Mouse (Mus musculus): ENCODE measurements around the gene Cnr2.

The Cnr2 gene

DNA sequence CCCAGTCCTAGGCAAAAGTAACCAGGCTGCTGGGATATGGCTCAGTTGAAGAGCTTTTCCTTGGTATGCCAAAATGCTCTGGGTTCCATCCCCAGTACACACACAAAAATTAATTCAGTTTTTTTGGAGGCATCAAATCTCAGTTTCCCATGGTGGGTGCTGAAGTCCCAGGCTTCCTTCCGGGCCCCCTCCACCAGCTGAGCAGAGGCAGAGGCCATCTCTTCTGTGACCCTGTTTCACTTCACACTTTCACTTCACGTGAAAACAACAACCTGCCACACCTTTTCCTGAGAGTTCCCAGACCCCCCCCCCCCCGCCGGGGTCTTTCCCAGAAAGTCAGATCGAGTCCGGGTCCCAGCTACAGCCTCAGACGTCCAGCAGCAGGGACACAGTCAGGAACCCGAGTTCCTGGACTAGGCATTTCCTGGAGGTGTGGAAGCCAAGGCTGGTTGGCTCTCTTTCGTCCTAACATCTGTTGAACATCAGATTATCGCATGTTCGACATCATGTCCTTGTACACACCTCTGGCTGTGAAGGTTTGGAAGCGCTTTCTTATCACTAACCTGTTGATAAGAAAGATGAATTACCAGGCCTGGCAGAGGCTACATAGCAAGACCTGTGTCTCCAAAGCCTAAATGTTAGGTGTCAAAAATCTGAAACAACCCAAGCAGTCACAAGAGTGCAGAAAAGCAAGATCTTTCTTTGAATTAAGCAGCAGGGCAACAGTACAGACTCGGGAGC is 14.3 kb downstream of the Cnr2 start:
- DNase-seq, result no peak

DNA sequence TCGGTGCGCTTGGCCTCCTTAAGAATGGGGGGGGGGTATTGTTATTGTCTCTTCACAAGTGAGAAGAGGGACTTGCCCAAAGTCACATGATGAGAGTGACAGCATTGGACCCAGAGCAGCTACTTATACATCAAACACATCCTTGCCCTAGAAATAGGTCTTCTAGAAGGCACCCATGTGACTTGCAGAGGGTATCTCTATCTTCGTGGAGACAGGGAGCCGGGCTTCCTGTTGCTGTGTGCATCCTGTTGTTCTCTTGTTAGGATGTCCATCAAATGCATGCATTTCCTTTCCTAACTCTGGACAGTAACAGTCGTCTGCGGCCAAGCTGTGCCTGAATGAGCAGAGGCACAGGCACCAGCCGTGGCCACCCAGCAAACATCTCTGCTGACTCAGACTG is 16.3 kb downstream of the Cnr2 start:
- no peak for DNase-seq

DNA sequence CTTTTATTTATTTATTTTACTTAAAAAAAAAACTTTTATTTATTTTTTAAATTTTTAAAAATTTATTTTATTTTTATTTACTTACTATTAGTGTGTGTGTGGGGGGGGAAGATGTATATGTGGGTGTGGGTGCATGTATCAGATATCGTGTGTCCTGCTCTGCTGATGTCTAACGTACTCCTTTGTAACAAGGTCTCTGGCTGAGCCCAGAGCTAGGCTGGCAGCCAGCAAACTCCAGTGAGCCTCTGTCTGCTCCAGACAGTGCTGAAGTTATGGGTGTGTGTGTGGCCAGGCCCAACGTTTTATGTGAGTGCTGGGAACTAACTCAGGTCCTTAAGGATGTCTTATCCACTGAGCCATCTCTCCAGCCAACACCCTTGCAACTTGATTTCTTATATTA is 17.0 kb downstream of the Cnr2 start:
- DNase-seq, result no peak

DNA sequence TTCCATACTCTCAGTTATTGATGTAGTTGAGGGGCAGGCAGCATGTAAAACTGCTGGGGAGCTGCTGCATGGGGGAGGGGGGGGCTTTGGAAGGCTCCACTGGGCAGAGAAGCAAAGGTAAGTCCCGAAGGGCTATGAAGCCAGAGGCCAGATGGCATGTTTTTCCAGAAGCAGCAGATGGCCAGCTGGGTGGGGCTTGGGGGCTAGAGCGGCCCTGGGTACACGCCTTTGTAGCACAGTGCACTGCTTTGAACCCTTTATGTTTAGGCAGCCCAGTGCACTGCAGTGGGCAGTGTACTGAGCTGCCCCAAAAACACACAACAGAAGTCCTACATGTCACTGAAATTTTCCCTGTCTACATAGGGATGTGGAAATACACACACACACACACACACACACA is 17.6 kb downstream of the Cnr2 start:
- peak in 1 of 2 experiments; percentile 20 for DNase-seq

DNA sequence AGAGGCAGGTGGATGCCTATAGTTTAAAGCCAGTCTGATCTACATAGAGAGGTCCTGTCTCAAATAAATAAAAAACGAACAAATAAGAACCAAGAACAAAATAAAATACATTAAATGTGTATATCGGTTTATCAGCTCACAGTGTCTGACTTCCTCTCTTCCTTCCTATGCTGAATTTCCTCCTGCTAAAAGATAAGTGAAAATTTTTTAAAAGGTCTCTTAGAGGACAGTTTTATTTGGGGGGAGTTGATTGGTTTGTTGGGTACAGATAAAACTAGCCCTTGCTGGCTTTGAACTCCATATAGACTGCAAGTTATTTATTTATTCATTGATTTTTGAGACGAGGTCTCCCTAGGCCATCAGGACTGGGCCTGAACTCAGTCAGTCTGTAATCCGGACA is 18.2 kb downstream of the Cnr2 start:
- DNase-seq, result no peak

DNA sequence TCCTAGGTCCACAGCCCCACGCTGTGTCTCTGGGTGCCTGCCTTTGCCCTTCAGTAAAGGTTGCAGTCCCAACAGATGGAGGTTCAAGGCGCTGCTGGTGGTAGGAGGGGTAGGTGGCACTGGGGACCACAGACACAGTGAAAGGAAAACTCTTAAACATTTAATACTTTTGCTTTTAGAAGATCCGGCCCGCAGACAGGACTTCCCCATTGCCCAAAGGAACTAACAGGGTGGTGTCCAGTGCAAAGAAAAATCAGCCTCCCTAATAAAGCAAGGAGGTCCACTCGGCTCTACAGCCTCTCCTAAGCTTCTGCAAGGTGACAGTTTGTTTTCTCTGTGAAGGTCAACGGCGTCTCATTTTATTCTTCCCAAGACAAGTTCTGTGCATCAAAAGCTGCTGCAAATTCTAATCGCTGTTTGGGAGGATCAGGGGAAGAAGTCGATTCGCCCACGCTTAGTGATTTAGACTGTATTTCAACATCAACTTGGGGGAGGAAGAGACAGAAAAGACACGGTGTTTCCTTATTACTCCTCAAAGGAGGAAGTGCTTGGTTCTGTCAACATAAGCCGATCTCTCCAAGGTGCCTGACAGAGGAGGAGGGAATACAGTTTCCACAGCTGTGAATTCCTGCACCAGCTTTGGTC is 23.6 kb downstream of the Cnr2 start:
- DNase-seq, result no peak

DNA sequence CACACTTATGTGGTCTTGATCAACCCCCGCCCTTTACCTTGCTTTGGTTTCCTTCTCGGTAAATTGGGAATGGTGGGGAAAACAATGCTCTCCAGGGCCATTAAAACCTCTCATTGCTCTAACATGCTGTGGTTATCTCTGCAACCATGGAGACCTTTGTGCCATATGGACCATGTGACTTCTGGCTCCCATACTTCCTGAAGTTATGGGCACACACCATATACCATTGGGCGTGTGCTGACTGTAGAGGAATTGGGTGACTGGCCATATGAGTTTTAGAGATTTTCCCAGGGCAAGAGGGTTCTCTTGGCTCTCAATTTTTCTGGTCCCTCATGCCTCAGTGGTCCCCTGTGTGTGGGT is 24.1 kb downstream of the Cnr2 start:
- DNase-seq, result no peak

DNA sequence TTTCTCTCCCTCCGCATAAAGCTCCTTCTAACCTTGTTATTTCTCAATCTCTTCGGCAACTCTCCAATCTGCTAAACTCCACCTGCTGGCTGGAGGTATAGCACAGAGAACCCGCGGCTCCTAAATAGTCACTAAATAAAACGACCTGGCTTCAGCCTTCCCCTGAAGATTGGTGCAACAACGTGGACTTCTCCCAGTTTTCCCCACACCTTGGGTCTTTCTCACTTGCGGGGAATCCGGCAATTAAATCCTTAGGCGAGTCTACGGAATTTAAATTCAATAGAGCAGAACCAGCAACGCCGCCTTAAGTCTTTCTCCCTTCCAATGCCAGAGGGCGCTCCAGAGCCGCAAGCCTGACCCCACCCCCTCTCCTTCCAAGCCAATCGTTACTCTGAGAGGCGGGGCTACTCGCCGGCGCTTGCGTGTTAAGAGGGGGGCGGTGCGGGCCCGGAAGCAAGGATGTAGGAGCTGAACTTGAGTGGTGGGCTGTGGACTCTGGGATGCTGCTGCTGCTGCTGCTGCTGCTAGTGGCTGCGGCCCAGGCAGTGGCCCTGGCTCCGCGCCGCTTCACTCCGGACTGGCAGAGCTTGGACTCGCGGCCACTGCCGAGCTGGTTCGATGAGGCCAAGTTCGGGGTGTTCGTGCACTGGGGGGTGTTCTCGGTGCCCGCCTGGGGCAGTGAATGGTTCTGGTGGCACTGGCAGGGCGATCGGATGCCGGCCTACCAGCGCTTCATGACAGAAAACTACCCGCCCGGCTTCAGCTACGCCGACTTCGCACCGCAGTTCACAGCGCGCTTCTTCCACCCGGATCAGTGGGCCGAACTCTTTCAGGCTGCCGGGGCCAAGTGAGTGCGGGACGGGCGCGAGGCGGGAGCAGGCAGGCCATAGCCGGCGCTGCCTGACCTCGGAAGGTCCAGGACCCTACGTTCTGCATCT is 25.4 kb downstream of the Cnr2 start, which contains the start of gene Fuca1:
Gene Fuca1 (plus strand): TSS at position 432 of the 938 bp plus-strand sequence.
- DNase-seq, result peak; percentile 94 to 97

DNA sequence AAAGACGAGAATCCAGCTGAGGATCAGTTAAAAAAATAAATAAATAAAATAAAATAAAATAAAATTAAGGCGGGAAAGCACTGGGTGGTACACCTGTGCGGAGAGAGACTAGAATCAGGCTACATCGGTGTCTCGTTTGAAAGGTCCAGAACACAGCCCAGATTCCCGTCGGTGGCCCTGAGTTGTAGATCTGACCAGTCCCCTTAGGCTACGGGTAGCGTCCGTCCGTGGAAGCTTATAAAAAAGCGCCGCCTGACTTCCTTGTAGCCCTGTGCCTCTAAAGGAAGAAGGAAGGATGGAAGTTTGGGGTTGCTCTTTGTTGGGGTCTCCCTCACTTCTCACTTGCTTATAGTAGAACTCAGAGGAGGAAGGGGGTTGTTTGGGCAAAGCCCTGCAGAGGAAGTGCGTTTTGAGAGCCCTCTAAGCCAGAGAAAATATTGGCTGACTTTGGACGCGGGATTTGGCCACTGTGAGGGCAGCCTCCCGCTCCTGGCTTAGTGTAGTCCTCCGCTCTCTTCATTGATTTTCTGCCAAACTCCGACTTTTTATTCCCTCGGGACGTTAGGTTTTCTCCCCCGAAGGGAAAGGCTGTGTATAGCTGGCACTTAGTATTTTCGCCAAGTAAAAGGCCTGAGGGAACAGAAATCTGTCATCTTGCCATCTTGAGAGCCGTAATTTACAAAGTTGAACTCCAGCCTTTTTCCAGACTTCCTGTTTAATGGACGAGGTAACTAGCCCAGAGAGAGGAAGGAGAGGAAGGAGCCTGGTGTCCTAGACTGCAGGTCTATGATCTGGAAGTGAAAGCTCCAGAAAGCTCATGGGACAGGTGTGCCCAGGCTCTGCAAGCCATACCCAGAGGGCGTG is 26.3 kb downstream of the Cnr2 start:
- DNase-seq, result peak in 1 of 2 experiments; percentile 17

DNA sequence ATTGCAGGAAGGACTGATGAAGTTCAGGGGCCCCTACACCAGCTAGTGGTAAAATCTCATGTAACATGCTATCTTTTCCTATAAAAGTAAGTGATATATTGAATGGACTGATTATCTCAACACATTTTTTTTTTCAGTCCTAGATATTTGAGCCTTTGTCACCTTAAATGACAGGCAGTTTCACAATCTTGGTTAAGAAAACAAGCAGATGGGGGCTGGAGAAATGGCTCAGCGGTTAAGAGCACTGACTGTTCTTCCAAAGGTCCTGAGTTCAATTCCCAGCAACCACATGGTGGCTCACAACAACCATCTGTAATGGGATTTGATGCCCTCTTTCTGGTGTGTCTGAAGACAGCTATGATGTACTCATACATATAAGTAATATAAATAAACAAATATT is 27.0 kb downstream of the Cnr2 start:
- DNase-seq, result no peak

DNA sequence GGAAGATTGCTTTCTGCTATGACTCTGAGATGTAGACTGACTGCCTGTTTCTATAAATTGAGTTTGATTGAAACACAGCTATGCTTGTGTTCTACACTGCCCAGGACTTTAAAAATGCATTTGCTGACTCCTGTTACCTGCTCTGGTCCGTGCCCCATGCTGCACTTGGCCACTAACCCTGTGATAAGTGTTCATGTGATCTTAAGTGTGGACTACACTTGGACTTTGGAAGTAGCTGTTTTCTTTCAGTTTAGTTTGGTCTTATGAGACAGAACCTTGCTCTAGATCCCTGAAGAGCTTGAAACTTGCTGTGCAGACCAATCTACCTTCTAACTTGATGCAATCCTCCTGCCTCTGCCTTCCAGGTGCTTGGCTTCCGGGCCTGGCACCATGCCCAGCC is 29.2 kb downstream of the Cnr2 start:
- DNase-seq, result no peak

DNA sequence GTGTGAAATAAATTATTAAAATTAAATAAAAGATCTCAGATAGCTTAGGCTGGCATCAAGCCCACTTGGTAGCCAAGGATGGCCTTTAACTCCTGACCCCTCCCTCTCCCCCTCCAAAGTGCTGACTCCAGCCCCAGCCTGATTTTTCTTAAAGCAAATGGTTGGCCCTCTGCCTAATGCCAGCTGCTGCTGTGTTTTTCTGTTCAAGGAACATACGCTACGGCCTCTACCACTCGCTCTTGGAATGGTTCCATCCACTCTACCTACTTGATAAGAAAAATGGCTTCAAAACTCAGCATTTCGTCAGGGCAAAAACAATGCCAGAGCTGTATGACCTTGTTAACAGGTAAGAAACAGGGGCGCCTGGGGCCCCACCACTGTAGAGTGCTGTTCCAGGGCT is 30.1 kb downstream of the Cnr2 start:
- no peak for DNase-seq

DNA sequence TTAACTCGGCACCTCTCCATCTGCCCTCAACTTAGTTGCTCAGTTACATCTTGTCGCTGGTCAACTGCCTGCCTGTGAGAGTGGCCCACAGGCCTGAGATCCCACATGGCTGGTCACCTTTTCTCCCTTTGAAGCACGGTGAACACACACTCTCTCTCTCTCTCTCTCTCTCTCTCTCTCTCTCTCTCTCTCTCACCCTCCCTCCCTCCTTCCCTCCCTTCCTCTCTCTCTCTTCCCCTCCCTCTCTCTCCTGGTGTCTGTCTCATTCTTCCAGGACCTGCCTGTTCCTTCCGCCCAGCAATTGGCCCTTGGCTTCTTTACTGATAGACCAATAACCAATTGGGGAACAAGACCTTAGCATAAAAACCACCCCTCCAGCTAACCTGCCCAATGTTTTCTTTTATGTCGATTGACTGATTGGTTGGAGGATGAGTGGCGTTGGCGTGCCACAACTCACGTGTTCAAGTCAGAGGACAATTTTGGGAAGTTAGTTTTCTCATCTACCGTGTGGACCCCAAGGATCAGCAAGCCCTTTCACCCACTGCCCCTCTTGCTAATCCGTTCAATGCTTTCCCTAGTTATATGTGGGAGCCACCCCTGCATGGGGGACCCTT is 31.1 kb downstream of the Cnr2 start:
- no peak for DNase-seq

DNA sequence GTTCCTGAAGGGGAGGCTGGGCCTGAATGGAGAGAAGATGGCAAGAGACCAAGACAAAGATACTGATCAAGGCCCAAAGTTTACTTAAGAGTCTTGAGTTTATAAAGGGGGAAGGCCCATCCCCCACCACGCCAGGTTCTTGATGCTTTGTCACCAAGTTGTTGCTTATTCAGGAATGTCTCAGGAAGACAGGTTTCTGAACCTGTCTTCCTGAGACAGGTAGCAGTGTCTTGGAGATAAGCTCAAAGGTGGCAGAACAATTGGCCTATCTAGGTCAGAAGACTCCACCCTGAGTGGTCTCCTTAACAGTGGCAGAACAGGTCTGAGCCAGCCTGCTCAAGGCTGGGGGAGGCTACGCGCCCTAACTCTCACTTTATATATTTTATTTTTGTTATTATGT is 31.7 kb downstream of the Cnr2 start:
- DNase-seq, result no peak

DNA sequence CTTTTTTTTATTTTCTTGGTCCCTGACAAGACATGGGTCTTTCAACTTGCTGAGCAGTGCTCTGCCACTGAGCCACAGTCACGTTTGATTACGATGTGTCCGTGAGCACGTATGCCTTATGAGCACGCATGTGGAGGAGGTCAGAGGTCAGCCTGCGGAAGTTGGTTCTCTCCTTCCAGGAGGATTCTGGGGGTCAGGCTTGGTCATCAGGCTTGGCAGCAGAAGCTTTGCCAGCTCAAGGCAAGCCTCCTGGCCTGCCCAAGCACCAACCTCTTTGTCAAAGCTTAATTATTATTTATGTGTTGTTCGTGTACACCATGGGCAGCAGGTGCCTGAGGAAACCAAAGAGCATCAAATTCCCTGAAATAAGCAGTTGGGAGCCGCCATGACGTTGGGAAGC is 33.2 kb downstream of the Cnr2 start:
- no peak for DNase-seq

DNA sequence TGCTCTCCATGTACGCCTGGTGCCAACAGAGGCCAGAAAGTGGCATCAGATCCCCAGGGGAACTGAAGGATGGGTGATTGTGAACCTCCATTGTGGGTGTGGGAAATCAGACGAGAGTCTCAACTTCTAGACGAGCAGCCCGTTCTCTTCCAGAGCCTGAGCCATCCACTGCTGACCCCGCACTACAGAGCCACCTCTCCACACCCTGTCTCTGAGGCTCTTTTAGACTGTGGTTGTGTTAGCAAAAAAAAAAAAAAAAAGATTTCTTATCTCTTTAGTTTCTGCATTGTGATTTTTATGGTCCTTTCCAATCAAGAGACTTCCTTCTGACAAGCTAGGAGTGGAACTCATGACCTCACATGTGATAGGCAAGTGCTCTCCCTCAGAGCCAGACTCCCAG is 34.2 kb downstream of the Cnr2 start:
- DNase-seq, result no peak

DNA sequence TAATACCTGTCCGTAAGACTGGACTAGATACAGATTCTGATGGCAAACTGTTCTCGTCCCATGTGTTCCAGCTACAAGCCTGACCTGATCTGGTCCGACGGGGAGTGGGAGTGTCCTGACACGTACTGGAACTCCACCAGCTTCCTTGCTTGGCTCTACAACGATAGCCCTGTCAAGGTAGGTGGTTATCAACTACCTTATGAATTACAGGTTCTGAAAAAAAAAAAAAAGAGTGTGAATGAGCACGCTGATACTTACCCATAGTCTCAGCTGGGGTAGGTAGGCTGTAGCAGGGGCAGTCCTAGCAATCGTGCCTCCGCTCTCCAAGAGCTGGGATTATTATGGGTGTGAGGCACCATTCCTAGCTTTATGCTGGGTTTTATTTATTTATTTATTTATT is 34.6 kb downstream of the Cnr2 start:
- DNase-seq, result no peak

DNA sequence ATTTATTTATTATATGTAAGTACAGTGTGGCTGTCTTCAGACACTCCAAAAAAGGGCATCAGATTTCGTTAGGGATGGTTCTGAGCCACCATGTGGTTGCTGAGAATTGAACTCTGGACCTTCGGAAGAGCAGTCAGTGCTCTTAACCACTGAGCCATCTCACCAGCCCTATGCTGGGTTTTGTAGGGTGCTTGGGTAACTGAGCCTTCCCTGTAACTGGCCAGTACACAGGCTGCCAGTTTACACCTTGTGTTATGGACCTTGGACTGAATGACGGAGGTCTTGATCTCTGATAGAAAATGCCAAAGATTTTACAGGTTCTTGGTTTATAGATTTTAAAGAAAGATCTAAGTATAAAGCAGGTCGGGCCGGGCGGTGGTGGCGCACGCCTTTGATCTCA is 35.0 kb downstream of the Cnr2 start:
- no peak for DNase-seq

DNA sequence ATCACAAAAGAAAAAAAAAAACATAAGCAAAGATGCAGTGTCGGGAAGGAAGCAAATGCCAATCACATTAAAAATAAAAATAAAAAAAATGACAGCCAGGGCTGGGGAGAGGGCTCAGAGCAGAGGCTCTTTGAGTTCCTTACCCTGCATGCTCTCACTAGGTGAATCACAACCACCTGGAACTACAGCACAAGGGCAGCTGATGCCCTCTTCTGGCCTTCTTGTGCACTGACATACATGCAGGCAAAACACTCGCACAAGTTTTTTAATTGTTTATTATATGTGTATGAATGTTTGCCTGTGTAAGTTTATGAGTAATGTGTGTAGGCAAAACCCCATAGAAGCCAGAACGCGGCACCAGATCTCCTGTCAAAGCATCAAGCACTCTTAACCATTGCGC is 36.6 kb downstream of the Cnr2 start:
- DNase-seq, result no peak

DNA sequence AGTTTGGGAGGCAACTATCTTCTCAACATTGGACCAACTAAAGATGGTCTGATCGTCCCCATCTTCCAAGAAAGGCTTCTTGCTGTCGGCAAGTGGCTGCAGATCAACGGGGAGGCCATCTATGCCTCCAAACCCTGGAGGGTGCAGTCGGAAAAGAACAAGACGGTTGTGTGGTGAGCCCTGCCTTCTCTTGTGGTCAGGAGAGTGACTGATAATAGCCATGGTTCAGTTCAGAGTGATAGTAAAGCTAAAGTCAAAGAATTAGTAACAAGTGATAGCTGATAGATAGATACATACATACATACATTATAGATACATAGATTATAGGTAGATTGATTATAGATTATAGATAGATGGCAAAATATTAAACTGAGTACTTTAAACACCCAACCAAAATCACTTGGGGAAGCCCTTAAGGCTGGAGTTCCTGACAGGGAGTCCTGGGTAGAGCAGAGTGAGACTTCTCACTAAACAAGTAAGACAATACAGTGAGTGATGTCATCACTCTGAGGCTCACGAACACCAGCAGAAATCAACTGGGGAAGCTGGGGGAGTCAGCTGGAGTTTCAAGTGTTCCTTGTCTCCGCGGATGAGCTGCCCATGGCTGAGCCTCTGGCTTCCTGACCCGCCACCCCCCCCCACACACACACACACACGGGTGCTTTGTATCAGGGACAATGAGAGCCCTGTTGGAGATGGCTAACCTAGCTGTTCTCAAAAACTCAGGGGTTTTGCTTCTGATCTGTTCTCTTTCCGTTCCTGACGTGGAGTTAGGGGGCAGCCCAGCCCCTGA is 39.7 kb downstream of the Cnr2 start:
- DNase-seq, result no peak

DNA sequence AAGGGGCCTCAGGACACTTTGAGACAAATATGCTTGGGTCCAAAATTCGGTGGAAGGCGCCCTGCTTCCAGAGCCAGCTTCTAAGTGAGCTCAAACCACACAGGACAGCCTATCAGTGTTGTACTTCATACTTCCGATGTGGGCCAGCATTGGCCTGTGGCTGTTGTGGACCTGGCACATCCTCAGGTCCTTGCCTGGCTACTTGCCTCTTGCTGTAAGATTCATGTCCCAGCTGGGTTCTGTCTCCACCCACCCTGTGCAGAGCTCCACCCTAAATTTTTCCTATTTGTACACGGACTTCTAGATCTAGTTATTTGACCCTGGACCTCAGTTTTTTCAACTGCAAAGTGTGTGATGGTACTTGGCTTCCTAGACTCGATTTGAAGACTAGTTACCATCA is 40.3 kb downstream of the Cnr2 start:
- no peak for DNase-seq
